Mouse (Mus musculus) liver, embryonic 12.5 days (tissue): ENCODE data around the gene Hmga1b. TPM values are rescaled to one million over a fixed set of nuclear protein-coding genes. Genes with fewer than 3 reads are reported as not detected.
"Not testable (repeated sequence)": the region's sequence is repeated elsewhere in the genome, so short reads cannot be mapped to it uniquely, and the experiment has no call there.

Source experiments
- ATAC-seq: fragments of 200-750 bp; cut with Nextera tagmentation; 2 replicates; pipeline ENCODE4 v1.8.0; 2017; ENCODE audit warnings: moderate number of reproducible peaks, mild to moderate bottlenecking, moderate library complexity
- H3K27ac ChIP-seq: fragments of 300-500 bp; sonication (generic); 2 replicates; pipeline ENCODE4 v1.5.1; 2016; ENCODE audit warnings: mild to moderate bottlenecking
- H3K27me3 ChIP-seq: fragments of 300-500 bp; sonication (generic); replicated peaks from 2 replicates; pipeline ENCODE4 v1.6.1; 2016; ENCODE audit warnings: mild to moderate bottlenecking, moderate library complexity
- H3K36me3 ChIP-seq: fragments of 300-500 bp; sonication (generic); 2 replicates; pipeline ENCODE4 v1.6.1; 2016; ENCODE audit warnings: mild to moderate bottlenecking, moderate library complexity
- H3K4me1 ChIP-seq: fragments of 300-500 bp; sonication (generic); 2 replicates; pipeline ENCODE4 v1.6.1; 2016
- H3K4me2 ChIP-seq: fragments of 300-500 bp; sonication (generic); 2 replicates; pipeline ENCODE4 v1.6.1; 2016; ENCODE audit warnings: mild to moderate bottlenecking, moderate library complexity
- H3K4me3 ChIP-seq: fragments of 300-500 bp; sonication (generic); 2 replicates; pipeline ENCODE4 v1.5.1; 2016; ENCODE audit warnings: mild to moderate bottlenecking, moderate library complexity
- H3K9ac ChIP-seq: fragments of 300-500 bp; sonication (generic); 2 replicates; pipeline ENCODE4 v1.6.1; 2016; ENCODE audit warnings: mild to moderate bottlenecking, moderate library complexity
- H3K9me3 ChIP-seq: fragments of 300-500 bp; sonication (generic); replicated peaks from 2 replicates; pipeline ENCODE4 v1.6.1; 2016; ENCODE audit warnings: mild to moderate bottlenecking, moderate library complexity
- WGBS: fragments of 180-500 bp; shearing (Covaris S2); methylation state at CpG from one replicate; pipeline ENCODE4 v1.1.7; 2016; ENCODE audit not compliant: insufficient replicate concordance; 5-methylcytosine and 5-hydroxymethylcytosine counted together
- polyA plus RNA-seq: library from polyadenylated mRNA; unstranded; fragments of >200 nt; fragmentation: Nextera tagmentation; extraction: Ambion mirVana; gene quantifications from 2 replicates; pipeline ENCODE4 v1.2.1, GENCODE M21; 2016

Gene Hmga1b
- polyA plus RNA-seq, 1 experiment from 2014 or later = 7.3 TPM

GRCm38 (mm10) chr11:120740981-120741380, 21.6 kb upstream of the Hmga1b start:
- Histone ChIP-seq H3K4me2 (no peak overlapping the region), H3K9ac (no peak overlapping the region), H3K36me3 (no peaks in the 10 kb centered on the region), H3K27me3 (peaks cover 19% of the 10 kb centered on the region; the same call in 1 of the 2 replicates), H3K9me3 (no peaks in the 10 kb centered on the region), H3K4me1 (no peaks in the 10 kb centered on the region), H3K4me3 (no peak overlapping the region), H3K27ac (no peak overlapping the region)
- WGBS = 69% methylated on average over 5 of the region's 5 CpGs
- no peak for ATAC-seq

DNA sequence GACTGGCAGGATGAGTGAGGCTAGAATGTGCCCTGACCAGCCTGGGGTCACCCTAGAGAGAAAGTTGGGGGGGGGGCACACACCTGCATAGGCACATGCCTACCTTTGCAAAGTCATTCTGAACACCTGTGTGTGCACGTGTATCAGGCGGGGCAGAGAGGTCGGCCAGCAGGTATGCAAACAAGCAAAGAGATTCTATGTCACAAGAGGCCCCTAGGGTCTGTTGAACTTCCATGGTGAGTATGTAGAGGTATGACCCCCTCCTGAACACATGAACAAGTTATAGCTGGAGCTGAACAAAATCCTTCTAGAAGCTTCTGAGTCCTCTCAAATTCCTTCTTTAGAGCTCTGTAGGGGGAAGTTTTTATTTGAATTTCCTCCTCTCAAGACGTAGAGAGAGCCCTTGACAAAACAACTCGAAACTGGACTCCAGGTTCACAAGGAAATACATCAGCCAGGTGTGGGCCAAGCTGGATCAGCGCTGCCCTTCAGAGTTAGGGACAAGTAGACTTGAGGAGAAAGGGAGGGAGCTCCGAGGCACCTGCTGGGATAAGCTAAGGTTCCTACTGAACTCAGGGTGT, 18.4 kb upstream of the Hmga1b start:
- 63% methylated on average over 7 of the region's 7 CpGs for WGBS
- H3K9me3 ChIP-seq = no peaks in the 10 kb centered on the region
- H3K27me3 ChIP-seq = peaks cover 19% of the 10 kb centered on the region; the same call in 1 of the 2 replicates
- no peak for ATAC-seq
- no peak overlapping the region for H3K9ac ChIP-seq
- no peak overlapping the region for H3K4me3 ChIP-seq
- no peak overlapping the region for H3K4me2 ChIP-seq
- no peaks in the 10 kb centered on the region for H3K36me3 ChIP-seq
- no peaks in the 10 kb centered on the region for H3K4me1 ChIP-seq
- no peak overlapping the region for H3K27ac ChIP-seq

DNA sequence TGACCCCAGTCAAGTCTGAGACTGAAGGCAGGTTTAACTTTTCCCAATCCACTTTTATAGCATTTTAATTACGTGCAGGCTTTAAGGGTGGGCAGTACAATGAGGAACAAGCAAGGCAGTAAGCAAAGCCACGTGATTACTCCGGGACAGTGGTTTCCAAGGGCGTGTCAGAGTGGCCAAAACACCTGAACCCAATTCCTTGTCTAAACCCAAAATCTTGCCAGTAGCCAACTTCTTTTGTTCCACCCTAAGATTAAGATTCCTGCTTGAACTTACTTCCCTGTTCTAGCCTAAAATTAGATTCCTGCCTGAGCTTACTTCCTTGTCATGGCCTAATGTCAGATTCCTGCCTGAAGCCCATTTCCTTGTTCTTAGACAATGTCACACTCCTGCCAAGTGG, 14.6 kb upstream of the Hmga1b start:
- H3K27me3 ChIP-seq = peaks cover 19% of the 10 kb centered on the region; the same call in 1 of the 2 replicates
- no peak overlapping the region for H3K27ac ChIP-seq
- no peak overlapping the region for H3K9ac ChIP-seq
- no peaks in the 10 kb centered on the region for H3K9me3 ChIP-seq
- no peak for ATAC-seq
- no peaks in the 10 kb centered on the region for H3K4me1 ChIP-seq
- H3K4me2 ChIP-seq = no peak overlapping the region
- H3K4me3 ChIP-seq = no peak overlapping the region
- no peaks in the 10 kb centered on the region for H3K36me3 ChIP-seq
- 38% methylated on average over 4 of the region's 4 CpGs for WGBS

DNA sequence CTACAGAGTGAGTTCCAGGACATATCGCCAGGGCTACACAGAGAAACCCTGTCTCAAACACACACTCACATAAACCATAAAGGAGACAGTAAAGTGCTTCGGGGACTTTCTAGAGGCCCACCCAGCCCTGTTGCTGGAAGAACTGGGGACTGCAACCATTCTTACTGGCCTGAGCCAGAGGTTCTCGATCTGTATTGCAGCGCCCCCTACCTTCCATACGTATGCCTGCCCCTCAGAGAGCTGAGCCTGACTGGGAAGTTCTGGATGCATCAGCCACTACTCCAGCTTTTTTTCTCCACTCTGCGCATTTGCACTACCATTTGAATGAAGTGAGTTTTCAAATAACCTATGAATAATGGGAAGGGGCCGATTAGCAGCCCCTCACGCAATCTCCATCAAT, 13.2 kb upstream of the Hmga1b start:
- H3K27ac ChIP-seq = no peak overlapping the region
- H3K9ac ChIP-seq = no peak overlapping the region
- peaks cover 12% of the 10 kb centered on the region; the same call in 1 of the 2 replicates for H3K27me3 ChIP-seq
- ATAC-seq = 0 out of 2 replicates have a peak, but pooled peaks have one; percentile 37
- H3K4me1 ChIP-seq = no peaks in the 10 kb centered on the region
- no peak overlapping the region for H3K4me2 ChIP-seq
- H3K4me3 ChIP-seq = no peak overlapping the region
- WGBS = 45% methylated on average over 8 of the region's 8 CpGs
- no peaks in the 10 kb centered on the region for H3K9me3 ChIP-seq
- no peaks in the 10 kb centered on the region for H3K36me3 ChIP-seq

GRCm38 (mm10) chr11:120751606-120752005, 11.0 kb upstream of the Hmga1b start:
- WGBS = 65% methylated on average over 4 of the region's 4 CpGs
- no peak for ATAC-seq

GRCm38 (mm10) chr11:120760236-120760635, 2.4 kb upstream of the Hmga1b start:
- Histone ChIP-seq H3K9ac (no peak overlapping the region), H3K4me3 (no peak overlapping the region), H3K27ac (no peak overlapping the region), H3K4me2 (no peak overlapping the region), H3K9me3 (peaks cover 36% of the 10 kb centered on the region), H3K36me3 (no peaks in the 10 kb centered on the region), H3K27me3 (peaks cover 34% of the 10 kb centered on the region), H3K4me1 (no peaks in the 10 kb centered on the region)
- WGBS = 79% methylated on average over 9 of the region's 9 CpGs
- no peak for ATAC-seq

More at GRCm38 (mm10) chr11:120751606-120752005, 11.0 kb upstream of the Hmga1b start:
- no peak overlapping the region for H3K4me3 ChIP-seq
- no peak overlapping the region for H3K4me2 ChIP-seq
- peaks cover 5% of the 10 kb centered on the region; the same call in 1 of the 2 replicates for H3K9me3 ChIP-seq
- H3K4me1 ChIP-seq = no peaks in the 10 kb centered on the region
- no peak overlapping the region for H3K9ac ChIP-seq
- H3K27ac ChIP-seq = no peak overlapping the region
- no peaks in the 10 kb centered on the region for H3K36me3 ChIP-seq
- H3K27me3 ChIP-seq = peaks cover 7% of the 10 kb centered on the region; the same call in 1 of the 2 replicates

DNA sequence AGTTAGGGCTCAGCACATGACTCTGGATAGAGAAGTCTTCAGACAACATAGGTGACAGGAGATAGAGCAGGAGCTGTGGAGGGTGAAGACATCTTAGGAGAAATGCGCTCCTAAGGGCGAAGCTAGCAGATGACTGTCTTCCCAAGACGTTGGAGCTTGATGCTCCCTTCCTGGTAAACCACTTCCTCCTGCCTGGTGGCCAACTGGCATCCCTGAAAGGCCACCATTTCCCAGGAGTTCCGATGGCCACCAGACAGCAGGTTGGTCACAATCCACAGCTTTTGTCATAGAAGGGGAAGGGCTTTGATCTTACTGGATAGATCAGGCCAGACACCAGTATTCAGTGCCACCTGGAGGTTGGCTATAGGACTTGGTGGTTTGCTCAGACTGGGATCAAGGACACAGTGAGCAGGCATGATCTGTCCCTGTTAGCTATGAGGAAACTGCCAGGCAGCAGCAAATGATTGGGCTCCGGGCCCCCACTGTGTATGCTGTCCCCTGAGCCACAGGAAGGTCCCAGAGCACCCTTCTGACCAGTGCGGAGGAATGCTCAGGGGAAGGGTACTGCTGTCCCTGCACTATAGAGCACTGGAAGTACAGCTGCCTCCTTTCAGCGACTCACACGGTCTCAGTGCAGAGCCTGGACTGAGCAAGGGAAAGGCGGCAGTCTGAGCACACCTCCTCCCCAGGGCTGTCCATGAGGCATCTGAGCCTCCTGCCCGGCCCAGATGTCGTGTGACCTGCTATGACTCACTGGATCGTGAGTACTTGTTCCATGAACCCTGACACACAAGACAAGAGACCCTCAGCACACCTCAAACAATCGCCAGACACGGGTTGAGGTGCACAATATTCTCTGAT, 553 bp upstream of the Hmga1b start:
- no peak overlapping the region for H3K27ac ChIP-seq

DNA sequence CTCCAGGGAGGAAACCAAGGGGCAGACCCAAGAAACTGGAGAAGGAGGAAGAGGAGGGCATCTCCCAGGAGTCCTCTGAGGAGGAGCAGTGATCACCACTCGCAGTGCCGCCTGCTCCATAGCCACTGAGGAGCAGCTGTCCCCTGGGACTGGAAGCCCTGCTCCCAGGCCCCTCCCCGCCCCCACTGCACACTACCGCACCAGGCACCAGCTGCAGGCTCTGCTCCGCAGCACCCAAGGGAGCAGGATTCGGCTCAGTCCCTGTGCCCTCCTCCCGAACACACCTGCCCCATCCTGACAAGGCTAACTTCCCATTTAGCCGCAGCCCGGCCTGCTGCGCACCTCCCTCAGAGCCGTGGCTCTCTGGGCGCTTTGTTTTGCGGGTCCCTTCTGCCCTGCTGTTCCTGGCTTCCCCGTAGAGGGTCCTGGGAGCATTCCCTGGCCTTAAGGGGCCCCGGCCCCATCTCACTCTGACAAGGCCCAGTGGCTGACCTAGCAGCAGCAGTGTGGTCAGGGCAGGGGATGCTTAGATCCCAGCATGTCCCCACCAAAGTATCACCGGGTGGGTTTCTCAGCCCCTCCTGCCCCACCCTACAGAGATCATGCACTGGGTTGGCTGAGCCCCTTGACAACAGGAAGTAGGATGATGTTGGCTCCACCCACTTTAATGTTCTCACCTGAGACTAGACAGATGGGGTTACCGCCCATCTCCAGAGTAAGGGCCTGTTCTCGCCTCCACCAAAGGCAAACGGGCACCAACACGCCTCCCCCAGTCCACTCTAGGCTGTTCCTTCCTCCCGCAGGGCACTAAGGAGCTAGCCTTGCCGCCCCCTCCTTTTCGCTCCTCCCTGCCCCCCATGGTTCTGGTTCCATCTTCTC, 766 bp downstream of the Hmga1b start:
- Histone ChIP-seq H3K9me3 (peaks cover 15% of the 10 kb centered on the region), H3K27me3 (peaks cover 56% of the 10 kb centered on the region)
- H3K4me3 ChIP-seq, H3K4me1 ChIP-seq, H3K9ac ChIP-seq, H3K36me3 ChIP-seq, H3K27ac ChIP-seq, H3K4me2 ChIP-seq: not testable (repeated sequence)
- peak; percentile 51; the same call in 1 of the 2 replicates for ATAC-seq
- WGBS = 14% methylated on average over 10 of the region's 23 CpGs

More for the DNA sequence above, 553 bp upstream of the Hmga1b start:
- ATAC-seq = no peak
- no peak overlapping the region for H3K9ac ChIP-seq
- H3K36me3 ChIP-seq = no peaks in the 10 kb centered on the region
- no peak overlapping the region for H3K4me3 ChIP-seq
- no peaks in the 10 kb centered on the region for H3K4me1 ChIP-seq
- 60% methylated on average over 14 of the region's 14 CpGs for WGBS
- H3K27me3 ChIP-seq = peaks cover 47% of the 10 kb centered on the region
- H3K9me3 ChIP-seq = peaks cover 27% of the 10 kb centered on the region
- H3K4me2 ChIP-seq = no peak overlapping the region

DNA sequence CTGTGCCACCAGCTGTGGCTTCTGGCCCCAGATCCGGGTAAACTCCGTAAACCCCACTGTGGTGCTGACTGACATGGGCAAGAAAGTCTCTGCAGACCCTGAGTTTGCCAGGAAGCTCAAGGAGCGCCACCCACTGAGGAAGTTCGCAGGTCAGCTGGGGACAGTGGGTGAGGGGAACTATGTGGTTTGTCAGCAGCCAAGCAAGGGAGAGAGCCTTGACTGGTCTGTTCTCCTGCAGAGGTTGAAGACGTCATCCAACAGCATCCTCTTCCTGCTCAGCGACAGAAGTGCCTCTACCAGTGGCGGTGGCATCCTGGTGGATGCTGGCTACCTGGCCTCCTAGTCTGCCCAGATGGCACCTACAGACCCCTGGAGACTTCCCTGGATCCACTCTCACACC, 4.4 kb downstream of the Hmga1b start:
- not testable (repeated sequence) for H3K4me1 ChIP-seq, H3K9me3 ChIP-seq, H3K36me3 ChIP-seq, H3K9ac ChIP-seq, H3K27ac ChIP-seq, H3K4me3 ChIP-seq, H3K4me2 ChIP-seq, ATAC-seq
- H3K27me3 ChIP-seq = peaks cover 47% of the 10 kb centered on the region
- WGBS = 16% methylated on average over 4 of the region's 7 CpGs

GRCm38 (mm10) chr11:120768206-120768605, 5.6 kb downstream of the Hmga1b start:
- no peak for ATAC-seq
- 73% methylated on average over 1 of the region's 1 CpGs for WGBS
- Histone ChIP-seq H3K4me1 (no peaks in the 10 kb centered on the region), H3K9me3 (0 out of 2 replicates have a peak, but pooled peaks cover 4% of the 10 kb centered on the region), H3K36me3 (no peaks in the 10 kb centered on the region), H3K4me3 (no peak overlapping the region), H3K27ac (no peak overlapping the region), H3K4me2 (no peak overlapping the region), H3K9ac (no peak overlapping the region), H3K27me3 (peaks cover 40% of the 10 kb centered on the region)

- H3K36me3 ChIP-seq = no peaks in the 10 kb centered on the region
- no peak overlapping the region for H3K27ac ChIP-seq
- H3K9ac ChIP-seq = no peak overlapping the region
- H3K27me3 ChIP-seq = peaks cover 14% of the 10 kb centered on the region; the same call in 1 of the 2 replicates
- no peak for ATAC-seq
- H3K9me3 ChIP-seq = 0 out of 2 replicates have a peak, but pooled peaks cover 4% of the 10 kb centered on the region
- H3K4me1 ChIP-seq = peaks cover 8% of the 10 kb centered on the region; the same call in 1 of the 2 replicates
- H3K4me3 ChIP-seq = no peak overlapping the region
- 73% methylated on average over 3 of the region's 3 CpGs for WGBS
- H3K4me2 ChIP-seq = no peak overlapping the region
These were observed 10.2 kb downstream of the Hmga1b start for GRCm38 (mm10) chr11:120772749-120773148.
